Mouse (Mus musculus): Measurements from ENCODE around the gene Utp14a. TPM values are rescaled to one million over a fixed set of nuclear protein-coding genes. Genes with fewer than 3 reads are reported as not detected.
"Not testable (repeated sequence)": the region's sequence is repeated elsewhere in the genome, so short reads cannot be mapped to it uniquely, and the experiment has no call there.

The Utp14a gene
- 10 to 100 TPM; 17.6 to 18.3 TPM for total RNA-seq (2021)
- long read RNA-seq, experiment 1, transcript Utp14a-201 (15 exons, 2,507 nt), result major isoform, 7 of 7 reads
- long read RNA-seq, experiment 1, partial matches to known transcripts, result 0 of 7 reads
- long read RNA-seq, experiment 1, other reads (novel, unspliced or antisense), result 0 of 7 reads
- long read RNA-seq, experiment 2, transcript Utp14a-201 (15 exons, 2,507 nt), result major isoform, 10 of 15 reads
- long read RNA-seq, experiment 2, partial matches to known transcripts, result 3 of 15 reads
- long read RNA-seq, experiment 2, other reads (novel, unspliced or antisense), result 2 of 15 reads

GRCm38 (mm10) chrX:48256468-48257007, at the start of gene Utp14a:
Gene Utp14a, plus strand, starts transcription at chrX:48256862.
- DNase-seq (ENCODE audit: low spot score in 2 of 2), result peak; percentile 83 to 87

GRCm38 (mm10) chrX:48207761-48208487, 48.7 kb upstream of the Utp14a start:
- DNase-seq (ENCODE audit: low spot score in 2 of 2), result peak; percentile 6 to 23

GRCm38 (mm10) chrX:48208519-48209185, 48.0 kb upstream of the Utp14a start, which contains the start of gene Zdhhc9:
Gene Zdhhc9, minus strand, starts transcription at chrX:48208878.
- peak; percentile 78 for DNase-seq (ENCODE audit: low spot score in 2 of 2)

GRCm38 (mm10) chrX:48209746-48210145, 46.9 kb upstream of the Utp14a start:
- DNase-seq (ENCODE audit: low spot score in 2 of 2), result not testable (repeated sequence)

GRCm38 (mm10) chrX:48219468-48219867, 37.2 kb upstream of the Utp14a start:
- DNase-seq (ENCODE audit: low spot score in 2 of 2), result no peak

- no peak for DNase-seq (ENCODE audit: low spot score in 2 of 2)
Observed at GRCm38 (mm10) chrX:48222706-48223105, 34.0 kb upstream of the Utp14a start.

- DNase-seq (ENCODE audit: low spot score in 2 of 2), result no peak
Observed at GRCm38 (mm10) chrX:48226225-48226624, 30.4 kb upstream of the Utp14a start.

- no peak for DNase-seq (ENCODE audit: low spot score in 2 of 2)
Observed at GRCm38 (mm10) chrX:48234417-48234816, 22.2 kb upstream of the Utp14a start.

- DNase-seq (ENCODE audit: low spot score in 2 of 2), result no peak
Observed at GRCm38 (mm10) chrX:48255830-48256428, 733 bp upstream of the Utp14a start.

GRCm38 (mm10) chrX:48257011-48257410, 349 bp downstream of the Utp14a start:
- DNase-seq (ENCODE audit: low spot score in 2 of 2), result no peak

GRCm38 (mm10) chrX:48271671-48272070, 15.0 kb downstream of the Utp14a start:
- no peak for DNase-seq (ENCODE audit: low spot score in 2 of 2)

GRCm38 (mm10) chrX:48274634-48275033, 18.0 kb downstream of the Utp14a start:
- DNase-seq (ENCODE audit: low spot score in 2 of 2), result no peak

- peak in 1 of 2 experiments; percentile 41 for DNase-seq (ENCODE audit: low spot score in 2 of 2)
Observed at GRCm38 (mm10) chrX:48278103-48278502, 21.4 kb downstream of the Utp14a start.

- DNase-seq (ENCODE audit: low spot score in 2 of 2), result peak in 1 of 2 experiments; percentile 60
Observed at GRCm38 (mm10) chrX:48284386-48285005, 27.8 kb downstream of the Utp14a start.

GRCm38 (mm10) chrX:48285006-48285650, 28.5 kb downstream of the Utp14a start:
- DNase-seq (ENCODE audit: low spot score in 2 of 2), result peak; percentile 58 to 62

- DNase-seq (ENCODE audit: low spot score in 2 of 2), result peak; percentile 45 to 52
Observed at GRCm38 (mm10) chrX:48285651-48286021, 29.0 kb downstream of the Utp14a start.

GRCm38 (mm10) chrX:48286488-48286887, 29.8 kb downstream of the Utp14a start:
- no peak for DNase-seq (ENCODE audit: low spot score in 2 of 2)

- DNase-seq (ENCODE audit: low spot score in 2 of 2), result no peak
Observed at GRCm38 (mm10) chrX:48288008-48288407, 31.3 kb downstream of the Utp14a start.

- DNase-seq (ENCODE audit: low spot score in 2 of 2), result no peak
Observed at GRCm38 (mm10) chrX:48291413-48291812, 34.8 kb downstream of the Utp14a start.

GRCm38 (mm10) chrX:48305356-48305755, 48.7 kb downstream of the Utp14a start:
- no peak for DNase-seq (ENCODE audit: low spot score in 2 of 2)

Data from adrenal gland, adult 18-20 months (tissue).